Mouse (Mus musculus) ES-E14 (cell line): ENCODE results near the gene Zfp747.

Experiments used
- CHD2 ChIP-seq: IDR thresholded peaks from 2 replicates; pipeline ENCODE4 v1.6.1; 2014; ENCODE audit warnings: mild to moderate bottlenecking, low read depth, low read length, inconsistent platforms
- HCFC1 ChIP-seq: IDR thresholded peaks from 2 replicates; pipeline ENCODE4 v1.6.1; 2012; ENCODE audit warnings: low read length, inconsistent platforms, borderline replicate concordance; ENCODE audit not compliant: insufficient read depth
- MAFK ChIP-seq: IDR thresholded peaks from 2 replicates; pipeline ENCODE4 v1.6.1; 2014; ENCODE audit warnings: mild to moderate bottlenecking, low read depth, low read length, inconsistent platforms; ENCODE audit not compliant: insufficient read depth
- ZC3H11A ChIP-seq: IDR thresholded peaks from 2 replicates; pipeline ENCODE4 v1.6.1; 2012; ENCODE audit warnings: low read depth, mild to moderate bottlenecking, inconsistent platforms, low read length, borderline replicate concordance
- ZNF384 ChIP-seq: IDR thresholded peaks from 2 replicates; pipeline ENCODE4 v1.6.1; 2012; ENCODE audit warnings: low read depth, low read length, inconsistent platforms

GRCm38 (mm10) chr7:127360265-127360664 is 15.6 kb downstream of the Zfp747 start:
- no peak for TF ChIP-seq CHD2
- TF ChIP-seq HCFC1, result no peak
- no peak for TF ChIP-seq ZNF384
- no peak for TF ChIP-seq ZC3H11A
- no peak for TF ChIP-seq MAFK
